Mouse (Mus musculus) neural tube, embryonic 12.5 days (tissue): Measurements from ENCODE around the gene Ccdc171. TPM values are rescaled to one million over a fixed set of nuclear protein-coding genes. Genes with fewer than 3 reads are reported as not detected.
"Not testable (repeated sequence)": the region's sequence is repeated elsewhere in the genome, so short reads cannot be mapped to it uniquely, and the experiment has no call there.

ENCODE experiments used
- ATAC-seq: fragments of 200-750 bp; cut with Nextera tagmentation; 2 replicates; pipeline ENCODE4 v1.8.0; 2017; ENCODE audit warnings: low read depth, mild to moderate bottlenecking, moderate TSS enrichment, moderate library complexity; ENCODE audit not compliant: low FRiP score
- H3K27ac ChIP-seq: fragments of 300-500 bp; sonication (generic); 2 replicates; pipeline ENCODE4 v1.5.1; 2016
- H3K27me3 ChIP-seq: fragments of 300-500 bp; sonication (generic); replicated peaks from 2 replicates; pipeline ENCODE4 v1.6.1; 2016; ENCODE audit warnings: mild to moderate bottlenecking
- H3K36me3 ChIP-seq: fragments of 300-500 bp; sonication (generic); 2 replicates; pipeline ENCODE4 v1.6.1; 2016; ENCODE audit warnings: mild to moderate bottlenecking
- H3K4me1 ChIP-seq: fragments of 300-500 bp; sonication (generic); 2 replicates; pipeline ENCODE4 v1.6.1; 2016
- H3K4me2 ChIP-seq: fragments of 300-500 bp; sonication (generic); replicated peaks from 2 replicates; pipeline ENCODE4 v1.6.1; 2016; ENCODE audit warnings: mild to moderate bottlenecking
- H3K4me3 ChIP-seq: fragments of 300-500 bp; sonication (generic); 2 replicates; pipeline ENCODE4 v1.5.1; 2016
- H3K9ac ChIP-seq: fragments of 300-500 bp; sonication (generic); 2 replicates; pipeline ENCODE4 v1.6.1; 2016; ENCODE audit warnings: mild to moderate bottlenecking
- H3K9me3 ChIP-seq: fragments of 300-500 bp; sonication (generic); 2 replicates; pipeline ENCODE4 v1.6.1; 2016; ENCODE audit warnings: mild to moderate bottlenecking
- WGBS: fragments of 180-500 bp; shearing (Covaris S2); methylation state at CpG from one replicate; pipeline ENCODE4 v1.1.7; 2016; 5-methylcytosine and 5-hydroxymethylcytosine counted together
- polyA plus RNA-seq: library from polyadenylated mRNA; unstranded; fragments of >200 nt; fragmentation: Nextera tagmentation; extraction: Ambion mirVana; gene quantifications from 2 replicates; pipeline ENCODE4 v1.2.1, GENCODE M21; 2016

Gene Ccdc171
- polyA plus RNA-seq, 1 experiment from 2014 or later, result 4.4 TPM

DNA sequence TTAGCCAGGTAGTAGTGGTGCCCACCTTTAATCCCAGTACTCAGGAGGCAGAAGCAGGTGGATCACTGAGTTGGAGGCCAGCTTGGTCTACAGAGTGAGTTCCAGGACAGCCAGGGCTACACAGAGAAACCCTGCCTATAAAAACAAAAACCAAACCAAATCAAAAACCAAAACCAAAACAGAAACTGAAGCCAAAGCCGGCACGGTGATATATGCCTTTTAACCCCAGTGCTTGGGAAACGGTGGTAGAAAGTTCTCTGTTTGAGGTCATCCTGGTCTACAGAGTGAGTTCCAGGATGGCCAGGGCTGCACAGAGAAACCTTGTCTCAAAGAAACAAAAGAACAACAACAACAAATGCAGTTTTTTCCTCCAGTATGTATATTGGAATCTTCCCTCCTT is 13.1 kb upstream of the Ccdc171 start:
- no peaks in the 10 kb centered on the region for H3K36me3 ChIP-seq
- no peaks in the 10 kb centered on the region for H3K4me1 ChIP-seq
- no peak overlapping the region for H3K9ac ChIP-seq
- H3K4me3 ChIP-seq, result no peak overlapping the region
- no peak overlapping the region for H3K27ac ChIP-seq
- no peak for ATAC-seq
- H3K27me3 ChIP-seq, result no peaks in the 10 kb centered on the region
- 81% methylated on average over 3 of the region's 3 CpGs for WGBS
- H3K4me2 ChIP-seq, result no peak overlapping the region
- no peaks in the 10 kb centered on the region for H3K9me3 ChIP-seq

DNA sequence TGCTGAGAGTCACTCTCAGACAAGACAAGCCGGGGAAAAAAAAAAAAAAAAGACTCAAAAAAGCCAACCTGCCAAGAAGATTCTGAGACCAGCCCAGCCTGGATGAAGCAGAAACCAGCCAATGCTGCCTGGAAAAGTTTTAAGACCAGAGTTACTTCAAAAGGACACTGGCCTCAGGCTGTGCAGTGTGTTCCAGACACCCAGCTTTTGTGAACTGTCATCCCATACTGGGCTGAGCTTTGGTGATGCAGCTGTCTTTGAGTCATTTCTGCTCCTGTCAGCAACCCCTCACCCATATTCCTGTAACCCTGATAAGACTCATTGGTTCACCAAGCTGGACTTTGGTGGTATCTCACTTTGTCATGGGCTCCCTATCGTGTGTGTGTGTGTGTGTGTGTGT is 12.7 kb upstream of the Ccdc171 start:
- Histone ChIP-seq H3K4me1 (no peaks in the 10 kb centered on the region), H3K36me3 (no peaks in the 10 kb centered on the region), H3K27me3 (no peaks in the 10 kb centered on the region), H3K9me3 (no peaks in the 10 kb centered on the region), H3K27ac (no peak overlapping the region), H3K4me2 (no peak overlapping the region), H3K9ac (no peak overlapping the region), H3K4me3 (no peak overlapping the region)
- ATAC-seq, result no peak
- WGBS, result 47% methylated on average over 2 of the region's 2 CpGs

- no peaks in the 10 kb centered on the region for H3K9me3 ChIP-seq
- H3K4me1 ChIP-seq, result no peaks in the 10 kb centered on the region
- no peak for ATAC-seq
- 91% methylated on average over 1 of the region's 1 CpGs for WGBS
- no peak overlapping the region for H3K4me3 ChIP-seq
- H3K36me3 ChIP-seq, result no peaks in the 10 kb centered on the region
- H3K27ac ChIP-seq, result no peak overlapping the region
- H3K9ac ChIP-seq, result no peak overlapping the region
- no peaks in the 10 kb centered on the region for H3K27me3 ChIP-seq
- no peak overlapping the region for H3K4me2 ChIP-seq
Observed at GRCm38 (mm10) chr4:83514183-83514582, 11.2 kb upstream of the Ccdc171 start.

DNA sequence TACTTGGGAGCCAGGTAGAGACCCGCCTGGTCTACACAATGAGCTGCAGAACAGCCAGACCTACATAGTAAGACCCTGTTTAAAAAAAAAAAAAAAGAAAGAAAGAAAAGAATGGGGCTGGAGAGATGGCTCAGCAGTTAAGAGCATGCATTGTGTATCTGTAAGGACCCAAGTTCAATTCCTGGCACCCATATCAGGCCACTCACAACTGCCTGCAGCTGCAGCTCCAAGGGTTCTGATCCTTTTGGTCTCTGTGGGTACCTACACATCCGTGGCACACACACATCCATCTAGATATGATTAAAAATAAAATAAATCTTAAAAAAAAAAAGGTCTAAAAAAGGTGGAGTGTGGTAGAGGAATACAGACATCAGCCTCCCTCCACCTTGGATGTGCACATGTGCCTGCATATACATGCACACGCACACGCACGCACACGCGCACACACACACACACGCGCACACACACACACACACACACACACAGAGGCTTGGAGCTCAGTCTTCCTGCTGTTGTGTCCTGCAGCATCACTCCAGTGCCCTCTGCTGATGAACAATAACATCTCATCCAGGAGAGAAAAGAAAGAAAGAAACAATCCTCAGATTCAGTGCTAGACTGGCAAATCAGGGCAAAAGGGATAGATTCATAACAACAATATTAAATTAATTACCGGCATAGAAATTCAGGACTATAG is 10.2 kb upstream of the Ccdc171 start:
- H3K4me2 ChIP-seq, result no peak overlapping the region
- no peak overlapping the region for H3K4me3 ChIP-seq
- H3K27ac ChIP-seq, result no peak overlapping the region
- H3K27me3 ChIP-seq, result no peaks in the 10 kb centered on the region
- WGBS, result 82% methylated on average over 10 of the region's 10 CpGs
- ATAC-seq, result no peak
- H3K36me3 ChIP-seq, result no peaks in the 10 kb centered on the region
- H3K9me3 ChIP-seq, result no peaks in the 10 kb centered on the region
- H3K9ac ChIP-seq, result no peak overlapping the region
- no peaks in the 10 kb centered on the region for H3K4me1 ChIP-seq

GRCm38 (mm10) chr4:83516144-83516543 is 9.2 kb upstream of the Ccdc171 start:
- not testable (repeated sequence) for H3K9ac ChIP-seq, H3K36me3 ChIP-seq, H3K27ac ChIP-seq, H3K4me1 ChIP-seq, ATAC-seq, H3K9me3 ChIP-seq, H3K4me2 ChIP-seq, H3K4me3 ChIP-seq, H3K27me3 ChIP-seq
- WGBS, result 95% methylated on average over 5 of the region's 6 CpGs

- 70% methylated on average over 2 of the region's 2 CpGs for WGBS
- 0 out of 2 replicates have a peak, but pooled peaks cover 3% of the 10 kb centered on the region for H3K4me1 ChIP-seq
- no peak overlapping the region for H3K9ac ChIP-seq
- H3K4me2 ChIP-seq, result no peak overlapping the region
- H3K27me3 ChIP-seq, result no peaks in the 10 kb centered on the region
- no peak overlapping the region for H3K27ac ChIP-seq
- no peaks in the 10 kb centered on the region for H3K9me3 ChIP-seq
- no peaks in the 10 kb centered on the region for H3K36me3 ChIP-seq
- no peak overlapping the region for H3K4me3 ChIP-seq
- ATAC-seq, result no peak
Observed at GRCm38 (mm10) chr4:83519148-83519547, 6.2 kb upstream of the Ccdc171 start.

DNA sequence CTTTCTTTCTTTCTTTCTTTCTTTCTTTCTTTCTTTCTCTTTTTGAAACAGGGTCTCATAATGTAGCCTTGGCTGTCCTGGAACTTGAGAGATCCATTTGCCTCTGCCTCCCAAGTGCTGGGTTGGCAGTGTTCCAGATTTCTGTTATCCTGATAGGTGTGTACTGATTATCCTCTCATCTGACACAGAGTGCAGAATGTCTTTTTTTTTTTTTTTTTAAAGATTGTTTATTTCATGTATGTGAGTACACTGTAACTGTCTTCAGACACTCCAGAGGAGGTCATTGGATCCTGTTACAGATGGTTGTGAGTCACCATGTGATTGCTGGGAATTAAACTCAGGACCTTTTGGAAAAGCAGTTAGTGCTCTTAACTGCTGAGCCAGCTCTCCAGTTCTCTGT is 5.5 kb upstream of the Ccdc171 start:
- Histone ChIP-seq H3K4me3 (no peak overlapping the region), H3K27me3 (no peaks in the 10 kb centered on the region), H3K9ac (no peak overlapping the region), H3K4me1 (0 out of 2 replicates have a peak, but pooled peaks cover 6% of the 10 kb centered on the region), H3K4me2 (no peak overlapping the region), H3K36me3 (no peaks in the 10 kb centered on the region), H3K9me3 (no peaks in the 10 kb centered on the region), H3K27ac (no peak overlapping the region)
- no peak for ATAC-seq

DNA sequence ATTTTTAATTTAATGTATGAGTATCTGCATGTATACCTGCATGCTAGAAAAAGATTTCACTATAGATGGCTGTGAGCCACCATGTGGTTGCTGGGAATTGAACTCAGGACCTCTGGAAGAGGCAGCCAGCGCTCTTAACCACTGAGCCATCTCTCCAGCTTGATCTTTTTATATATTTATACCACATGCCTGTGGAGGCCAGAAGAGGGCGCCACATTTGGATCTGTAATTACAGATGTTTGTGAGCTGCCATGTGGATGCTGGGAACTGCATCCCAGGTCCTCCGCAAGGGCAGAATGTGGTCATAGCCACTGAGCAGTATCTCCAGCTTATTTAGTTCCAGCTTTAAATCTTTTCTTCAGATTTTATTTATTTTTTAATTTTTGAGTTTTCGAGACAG is 5.0 kb upstream of the Ccdc171 start:
- ATAC-seq, result no peak
- no peak overlapping the region for H3K4me3 ChIP-seq
- no peak overlapping the region for H3K27ac ChIP-seq
- no peaks in the 10 kb centered on the region for H3K27me3 ChIP-seq
- H3K9me3 ChIP-seq, result no peaks in the 10 kb centered on the region
- no peak overlapping the region for H3K4me2 ChIP-seq
- 0 out of 2 replicates have a peak, but pooled peaks cover 6% of the 10 kb centered on the region for H3K4me1 ChIP-seq
- H3K9ac ChIP-seq, result no peak overlapping the region
- H3K36me3 ChIP-seq, result no peaks in the 10 kb centered on the region
- WGBS, result 86% methylated on average over 4 of the region's 4 CpGs

GRCm38 (mm10) chr4:83522066-83522465 is 3.3 kb upstream of the Ccdc171 start:
- H3K27me3 ChIP-seq, result no peaks in the 10 kb centered on the region
- H3K4me3 ChIP-seq, result no peak overlapping the region
- no peak for ATAC-seq
- no peaks in the 10 kb centered on the region for H3K9me3 ChIP-seq
- 59% methylated on average over 5 of the region's 5 CpGs for WGBS
- H3K4me2 ChIP-seq, result no peak overlapping the region
- H3K9ac ChIP-seq, result no peak overlapping the region
- peaks cover 11% of the 10 kb centered on the region for H3K4me1 ChIP-seq
- H3K27ac ChIP-seq, result no peak overlapping the region
- H3K36me3 ChIP-seq, result no peaks in the 10 kb centered on the region

DNA sequence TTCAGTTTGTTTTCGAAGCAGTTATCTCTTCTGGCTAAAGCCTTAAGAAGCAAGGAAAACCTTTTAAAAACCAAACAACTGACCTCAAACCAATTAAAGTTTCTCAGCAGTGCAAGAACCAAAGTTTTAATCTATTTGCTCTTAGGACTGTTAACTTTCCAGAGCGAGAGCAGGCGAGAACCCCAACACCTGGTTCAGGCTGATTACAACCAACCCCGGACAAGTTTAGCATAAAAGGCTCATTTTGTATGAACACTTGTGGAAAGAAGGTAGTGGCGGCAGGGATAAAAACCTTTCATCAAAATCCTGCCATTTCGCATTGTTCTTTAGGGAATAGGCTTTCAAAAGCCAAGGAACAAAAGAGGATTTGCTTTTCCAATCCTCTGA is 896 bp upstream of the Ccdc171 start:
- no peak for ATAC-seq
- Histone ChIP-seq H3K4me1 (peaks cover 11% of the 10 kb centered on the region), H3K27me3 (no peaks in the 10 kb centered on the region), H3K4me3 (peak overlapping the region; percentile 69), H3K9me3 (no peaks in the 10 kb centered on the region), H3K36me3 (no peaks in the 10 kb centered on the region), H3K9ac (peak overlapping the region; percentile 74), H3K4me2 (peak overlapping the region; percentile 81), H3K27ac (peak overlapping the region; percentile 95)
- 9% methylated on average over 6 of the region's 6 CpGs for WGBS

DNA sequence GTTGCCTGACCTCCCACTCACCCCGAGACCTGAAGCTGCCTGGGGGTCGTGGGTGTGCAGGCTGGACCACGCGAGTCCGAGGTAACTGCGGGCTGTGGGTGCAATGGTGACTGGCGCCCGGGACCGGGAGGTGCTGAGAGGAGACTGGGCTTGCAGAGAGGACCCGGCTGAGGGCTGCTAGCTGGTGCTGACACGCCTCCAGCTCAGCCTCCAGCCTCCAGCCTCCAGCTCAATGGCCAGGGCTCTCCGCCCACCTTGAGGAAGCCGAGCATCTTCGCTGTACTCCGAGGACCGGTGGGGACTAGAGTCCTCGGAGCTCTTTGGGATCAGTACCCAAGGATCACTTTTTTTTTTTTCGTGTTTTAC is 328 bp downstream of the Ccdc171 start:
- peak overlapping the region; percentile 74 for H3K9ac ChIP-seq
- H3K4me2 ChIP-seq, result peak overlapping the region; percentile 81
- WGBS, result 0% methylated on average over 18 of the region's 18 CpGs
- peak; percentile 72 for ATAC-seq
- H3K9me3 ChIP-seq, result no peaks in the 10 kb centered on the region
- H3K4me1 ChIP-seq, result peaks cover 11% of the 10 kb centered on the region
- no peaks in the 10 kb centered on the region for H3K27me3 ChIP-seq
- H3K36me3 ChIP-seq, result no peaks in the 10 kb centered on the region
- peak overlapping the region; percentile 69 for H3K4me3 ChIP-seq
- H3K27ac ChIP-seq, result peak overlapping the region; percentile 32; the same call in 1 of the 2 replicates

DNA sequence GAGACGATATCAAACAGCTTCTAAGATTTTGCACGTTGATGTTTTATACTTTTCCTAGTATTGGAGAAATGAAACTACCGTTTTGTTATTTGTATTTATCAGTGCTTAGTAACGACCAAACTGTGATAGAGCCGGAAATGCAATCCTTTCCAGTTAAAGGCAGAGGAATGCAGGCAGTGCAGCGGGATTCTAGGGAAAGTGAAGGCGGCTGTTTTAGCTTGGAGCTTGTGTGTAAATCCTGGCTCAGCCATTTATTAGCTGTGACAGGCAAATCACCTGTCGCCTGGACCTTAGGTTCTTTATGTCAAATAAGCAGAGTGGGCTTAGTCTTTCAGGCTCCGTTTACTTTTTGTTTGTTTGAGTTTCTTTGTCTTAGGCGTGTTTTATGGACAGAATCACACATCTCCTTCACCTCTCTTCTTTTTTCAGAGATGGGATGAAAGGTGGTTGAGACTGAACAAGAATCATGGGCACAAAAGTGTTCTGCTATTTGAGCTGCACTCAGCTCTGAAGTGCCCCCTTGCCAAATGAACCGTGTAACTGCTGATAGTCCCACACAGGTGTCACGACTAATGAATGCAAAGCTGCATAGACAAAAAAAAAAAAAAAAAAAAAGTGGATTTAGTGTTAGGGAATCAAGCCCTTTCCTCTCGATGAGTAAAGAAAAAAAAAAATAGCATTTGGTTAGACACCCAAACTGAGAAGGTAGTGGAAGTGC is 1.1 kb downstream of the Ccdc171 start:
- no peaks in the 10 kb centered on the region for H3K27me3 ChIP-seq
- H3K4me3 ChIP-seq, result no peak overlapping the region
- no peaks in the 10 kb centered on the region for H3K36me3 ChIP-seq
- H3K4me1 ChIP-seq, result peaks cover 11% of the 10 kb centered on the region
- H3K9me3 ChIP-seq, result no peaks in the 10 kb centered on the region
- WGBS, result 5% methylated on average over 13 of the region's 13 CpGs
- H3K27ac ChIP-seq, result no peak overlapping the region
- H3K9ac ChIP-seq, result no peak overlapping the region
- ATAC-seq, result no peak
- peak overlapping the region; percentile 81 for H3K4me2 ChIP-seq

DNA sequence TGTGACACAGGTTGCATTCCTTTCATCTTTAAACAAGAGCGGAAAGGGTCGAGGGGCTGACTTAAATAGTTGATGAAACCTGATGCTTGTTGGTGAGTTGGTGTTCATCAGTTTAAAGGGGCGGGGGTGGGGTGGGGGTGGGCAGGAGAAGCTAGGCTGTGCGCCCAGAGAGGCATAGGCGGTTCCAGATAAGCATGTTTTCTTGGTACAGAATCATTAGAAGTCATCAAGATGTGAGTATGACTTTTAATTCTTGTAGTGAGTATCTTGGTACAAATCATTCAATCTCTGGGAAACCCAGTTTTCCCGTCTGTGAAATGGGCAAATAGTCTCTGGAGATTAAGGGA is 1.6 kb downstream of the Ccdc171 start:
- no peak overlapping the region for H3K4me3 ChIP-seq
- no peak overlapping the region for H3K4me2 ChIP-seq
- peaks cover 11% of the 10 kb centered on the region for H3K4me1 ChIP-seq
- no peaks in the 10 kb centered on the region for H3K36me3 ChIP-seq
- no peak for ATAC-seq
- no peaks in the 10 kb centered on the region for H3K27me3 ChIP-seq
- no peak overlapping the region for H3K27ac ChIP-seq
- H3K9ac ChIP-seq, result no peak overlapping the region
- WGBS, result 53% methylated on average over 6 of the region's 6 CpGs
- H3K9me3 ChIP-seq, result no peaks in the 10 kb centered on the region
